Mouse (Mus musculus): ENCODE results near the gene Dgke. TPM values are rescaled to one million over a fixed set of nuclear protein-coding genes. Genes with fewer than 3 reads are reported as not detected.
"Not testable (repeated sequence)": the region's sequence is repeated elsewhere in the genome, so short reads cannot be mapped to it uniquely, and the experiment has no call there.

Dgke gene
- polyA plus RNA-seq, 1 experiment from 2014 or later: 2.3 TPM

- H3K4me3 ChIP-seq (ENCODE audit: low read length): no peak overlapping the region
- no peaks in the 10 kb centered on the region for H3K9me3 ChIP-seq (ENCODE audit: control insufficient read depth, low read length)
- H3K27ac ChIP-seq (ENCODE audit: low read length): no peak overlapping the region
- no peak for ATAC-seq
- H3K36me3 ChIP-seq (ENCODE audit: control insufficient read depth, insufficient read depth, low read length): no peaks in the 10 kb centered on the region
- H3K4me1 ChIP-seq (ENCODE audit: control insufficient read depth, insufficient read depth, low read length): peaks cover 7% of the 10 kb centered on the region
- no peaks in the 10 kb centered on the region for H3K27me3 ChIP-seq (replicated peaks; ENCODE audit: control insufficient read depth, insufficient read depth, low read length)
- WGBS: 82% methylated on average over 6 of the region's 6 CpGs
- H3K9ac ChIP-seq (ENCODE audit: low read depth, low read length): no peak overlapping the region
- no peak overlapping the region for H3K4me2 ChIP-seq (ENCODE audit: low read depth, low read length)
These were observed 14.9 kb downstream of the Dgke start for GRCm38 (mm10) chr11:89051767-89052166.

GRCm38 (mm10) chr11:89046021-89046420 lies 20.6 kb downstream of the Dgke start:
- H3K9me3 ChIP-seq (ENCODE audit: control insufficient read depth, low read length): no peaks in the 10 kb centered on the region
- H3K9ac ChIP-seq (ENCODE audit: low read depth, low read length): no peak overlapping the region
- no peak overlapping the region for H3K27ac ChIP-seq (ENCODE audit: low read length)
- WGBS: 93% methylated on average over 3 of the region's 3 CpGs
- peaks cover 9% of the 10 kb centered on the region for H3K36me3 ChIP-seq (ENCODE audit: control insufficient read depth, insufficient read depth, low read length)
- no peak for ATAC-seq
- H3K4me2 ChIP-seq (ENCODE audit: low read depth, low read length): no peak overlapping the region
- H3K4me3 ChIP-seq (ENCODE audit: low read length): no peak overlapping the region
- H3K4me1 ChIP-seq (ENCODE audit: control insufficient read depth, insufficient read depth, low read length): no peaks in the 10 kb centered on the region
- no peaks in the 10 kb centered on the region for H3K27me3 ChIP-seq (replicated peaks; ENCODE audit: control insufficient read depth, insufficient read depth, low read length)

- H3K4me3 ChIP-seq (ENCODE audit: low read length); H3K27ac ChIP-seq (ENCODE audit: low read length); H3K4me1 ChIP-seq (ENCODE audit: control insufficient read depth, insufficient read depth, low read length); H3K9me3 ChIP-seq (ENCODE audit: control insufficient read depth, low read length); ATAC-seq; H3K36me3 ChIP-seq (ENCODE audit: control insufficient read depth, insufficient read depth, low read length); H3K9ac ChIP-seq (ENCODE audit: low read depth, low read length); H3K27me3 ChIP-seq (replicated peaks; ENCODE audit: control insufficient read depth, insufficient read depth, low read length); H3K4me2 ChIP-seq (ENCODE audit: low read depth, low read length): not testable (repeated sequence)
- over 99% methylated on average over 3 of the region's 3 CpGs for WGBS
These were observed 21.1 kb downstream of the Dgke start for GRCm38 (mm10) chr11:89045501-89045900.

GRCm38 (mm10) chr11:89043046-89043445 lies 23.6 kb downstream of the Dgke start:
- Histone ChIP-seq H3K27me3 (replicated peaks; ENCODE audit: control insufficient read depth, insufficient read depth, low read length) (no peaks in the 10 kb centered on the region), H3K9ac (ENCODE audit: low read depth, low read length) (no peak overlapping the region), H3K4me1 (ENCODE audit: control insufficient read depth, insufficient read depth, low read length) (no peaks in the 10 kb centered on the region), H3K4me2 (ENCODE audit: low read depth, low read length) (no peak overlapping the region), H3K4me3 (ENCODE audit: low read length) (no peak overlapping the region), H3K36me3 (ENCODE audit: control insufficient read depth, insufficient read depth, low read length) (peaks cover 9% of the 10 kb centered on the region), H3K27ac (ENCODE audit: low read length) (no peak overlapping the region), H3K9me3 (ENCODE audit: control insufficient read depth, low read length) (no peaks in the 10 kb centered on the region)
- WGBS: 96% methylated on average over 7 of the region's 7 CpGs
- ATAC-seq: no peak

- not testable (repeated sequence) for H3K36me3 ChIP-seq (ENCODE audit: control insufficient read depth, insufficient read depth, low read length); H3K4me1 ChIP-seq (ENCODE audit: control insufficient read depth, insufficient read depth, low read length); H3K9ac ChIP-seq (ENCODE audit: low read depth, low read length); H3K4me2 ChIP-seq (ENCODE audit: low read depth, low read length); H3K27ac ChIP-seq (ENCODE audit: low read length); H3K27me3 ChIP-seq (replicated peaks; ENCODE audit: control insufficient read depth, insufficient read depth, low read length); H3K4me3 ChIP-seq (ENCODE audit: low read length); H3K9me3 ChIP-seq (ENCODE audit: control insufficient read depth, low read length); ATAC-seq
- WGBS: 89% methylated on average over 6 of the region's 7 CpGs
These were observed 25.6 kb downstream of the Dgke start for GRCm38 (mm10) chr11:89041073-89041472.

GRCm38 (mm10) chr11:89039325-89039724 lies 27.3 kb downstream of the Dgke start:
- Histone ChIP-seq H3K4me2 (ENCODE audit: low read depth, low read length) (no peak overlapping the region), H3K27ac (ENCODE audit: low read length) (no peak overlapping the region), H3K4me3 (ENCODE audit: low read length) (no peak overlapping the region), H3K4me1 (ENCODE audit: control insufficient read depth, insufficient read depth, low read length) (no peaks in the 10 kb centered on the region), H3K27me3 (replicated peaks; ENCODE audit: control insufficient read depth, insufficient read depth, low read length) (no peaks in the 10 kb centered on the region), H3K36me3 (ENCODE audit: control insufficient read depth, insufficient read depth, low read length) (0 out of 2 replicates have a peak, but pooled peaks cover under 1% of the 10 kb centered on the region), H3K9me3 (ENCODE audit: control insufficient read depth, low read length) (no peaks in the 10 kb centered on the region), H3K9ac (ENCODE audit: low read depth, low read length) (no peak overlapping the region)
- no peak for ATAC-seq
- WGBS: 26% methylated on average over 3 of the region's 3 CpGs

- H3K4me1 ChIP-seq (ENCODE audit: control insufficient read depth, insufficient read depth, low read length): no peaks in the 10 kb centered on the region
- H3K27ac ChIP-seq (ENCODE audit: low read length): no peak overlapping the region
- H3K36me3 ChIP-seq (ENCODE audit: control insufficient read depth, insufficient read depth, low read length): no peaks in the 10 kb centered on the region
- H3K4me2 ChIP-seq (ENCODE audit: low read depth, low read length): no peak overlapping the region
- 88% methylated on average over 6 of the region's 6 CpGs for WGBS
- H3K9me3 ChIP-seq (ENCODE audit: control insufficient read depth, low read length): no peaks in the 10 kb centered on the region
- no peak for ATAC-seq
- no peak overlapping the region for H3K9ac ChIP-seq (ENCODE audit: low read depth, low read length)
- H3K27me3 ChIP-seq (replicated peaks; ENCODE audit: control insufficient read depth, insufficient read depth, low read length): no peaks in the 10 kb centered on the region
- no peak overlapping the region for H3K4me3 ChIP-seq (ENCODE audit: low read length)
These were observed 28.2 kb downstream of the Dgke start for GRCm38 (mm10) chr11:89038496-89038895.

- ATAC-seq: no peak
- H3K4me1 ChIP-seq (ENCODE audit: control insufficient read depth, insufficient read depth, low read length): no peaks in the 10 kb centered on the region
- 82% methylated on average over 3 of the region's 3 CpGs for WGBS
- H3K9ac ChIP-seq (ENCODE audit: low read depth, low read length): no peak overlapping the region
- no peaks in the 10 kb centered on the region for H3K27me3 ChIP-seq (replicated peaks; ENCODE audit: control insufficient read depth, insufficient read depth, low read length)
- no peak overlapping the region for H3K4me3 ChIP-seq (ENCODE audit: low read length)
- no peaks in the 10 kb centered on the region for H3K9me3 ChIP-seq (ENCODE audit: control insufficient read depth, low read length)
- no peak overlapping the region for H3K4me2 ChIP-seq (ENCODE audit: low read depth, low read length)
- no peak overlapping the region for H3K27ac ChIP-seq (ENCODE audit: low read length)
- no peaks in the 10 kb centered on the region for H3K36me3 ChIP-seq (ENCODE audit: control insufficient read depth, insufficient read depth, low read length)
These were observed 31.1 kb downstream of the Dgke start for GRCm38 (mm10) chr11:89035552-89035951.

- Histone ChIP-seq H3K4me1 (ENCODE audit: control insufficient read depth, insufficient read depth, low read length) (no peaks in the 10 kb centered on the region), H3K4me2 (ENCODE audit: low read depth, low read length) (no peak overlapping the region), H3K27ac (ENCODE audit: low read length) (no peak overlapping the region), H3K9ac (ENCODE audit: low read depth, low read length) (no peak overlapping the region), H3K9me3 (ENCODE audit: control insufficient read depth, low read length) (no peaks in the 10 kb centered on the region), H3K27me3 (replicated peaks; ENCODE audit: control insufficient read depth, insufficient read depth, low read length) (no peaks in the 10 kb centered on the region), H3K4me3 (ENCODE audit: low read length) (no peak overlapping the region), H3K36me3 (ENCODE audit: control insufficient read depth, insufficient read depth, low read length) (no peaks in the 10 kb centered on the region)
- no peak for ATAC-seq
These were observed 32.1 kb downstream of the Dgke start for GRCm38 (mm10) chr11:89034592-89034991.

- ATAC-seq: no peak
These were observed 35.5 kb downstream of the Dgke start for GRCm38 (mm10) chr11:89031189-89031588.

More at GRCm38 (mm10) chr11:89031189-89031588, 35.5 kb downstream of the Dgke start:
- 56% methylated on average over 1 of the region's 1 CpGs for WGBS
- Histone ChIP-seq H3K4me1 (ENCODE audit: control insufficient read depth, insufficient read depth, low read length) (peaks cover 11% of the 10 kb centered on the region; the same call in 1 of the 2 replicates), H3K4me2 (ENCODE audit: low read depth, low read length) (no peak overlapping the region), H3K36me3 (ENCODE audit: control insufficient read depth, insufficient read depth, low read length) (no peaks in the 10 kb centered on the region), H3K27ac (ENCODE audit: low read length) (no peak overlapping the region), H3K4me3 (ENCODE audit: low read length) (no peak overlapping the region), H3K9ac (ENCODE audit: low read depth, low read length) (no peak overlapping the region), H3K27me3 (replicated peaks; ENCODE audit: control insufficient read depth, insufficient read depth, low read length) (no peaks in the 10 kb centered on the region), H3K9me3 (ENCODE audit: control insufficient read depth, low read length) (no peaks in the 10 kb centered on the region)
